Mouse (Mus musculus): ENCODE results near the gene Gab1.
A peak's percentile ranks its signal among the peaks of the same experiment; 100 is the strongest.

Gab1 gene

DNA sequence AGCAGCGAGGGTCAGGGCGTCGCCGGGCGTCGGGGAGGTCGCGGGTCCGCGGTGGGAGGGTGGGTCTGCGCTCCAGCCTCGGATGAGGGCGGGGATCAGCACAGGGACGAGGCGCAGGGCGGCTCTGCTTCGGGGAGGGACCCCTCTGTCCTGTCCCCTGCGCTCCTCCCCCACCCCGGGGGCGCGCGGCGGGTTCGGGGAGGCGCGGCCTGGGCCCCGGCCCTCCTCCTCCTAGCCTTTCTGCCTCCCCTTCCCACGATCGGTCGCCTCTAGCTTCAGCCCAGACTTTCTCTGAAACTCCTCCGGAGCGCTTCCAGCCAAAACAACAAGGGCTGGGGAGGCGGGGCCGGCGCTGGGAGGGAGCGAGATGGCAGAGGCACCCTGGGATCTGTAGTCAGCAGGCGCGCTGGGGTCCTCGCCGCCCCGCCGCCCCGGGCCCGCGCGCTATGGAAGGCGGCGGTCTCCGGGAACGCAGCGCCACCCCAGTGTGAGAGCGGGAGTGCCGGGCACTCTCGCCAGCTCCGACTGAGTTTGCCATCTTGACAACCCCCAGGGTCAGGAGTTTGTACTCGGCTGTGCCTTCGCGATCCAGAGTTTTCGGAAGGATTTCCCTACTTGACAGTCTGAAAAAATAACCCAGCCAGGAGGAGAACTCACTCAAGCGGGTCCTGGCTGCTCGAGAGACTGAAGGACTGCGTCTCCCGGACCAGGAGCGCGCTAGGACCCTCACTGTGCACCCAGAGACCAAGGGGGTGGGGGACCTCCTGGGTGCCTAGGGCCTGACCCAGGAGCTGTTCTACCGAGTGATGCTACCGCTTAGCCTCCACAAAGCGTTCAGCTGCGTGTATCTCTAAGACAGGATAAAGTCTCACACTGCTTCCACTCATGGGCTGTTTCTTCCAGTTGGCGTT, at the start of gene Gab1:
Gene Gab1, minus strand, starts transcription at position 324 of the 911 bp plus-strand sequence.
- DNase-seq = peak; percentile 88

DNA sequence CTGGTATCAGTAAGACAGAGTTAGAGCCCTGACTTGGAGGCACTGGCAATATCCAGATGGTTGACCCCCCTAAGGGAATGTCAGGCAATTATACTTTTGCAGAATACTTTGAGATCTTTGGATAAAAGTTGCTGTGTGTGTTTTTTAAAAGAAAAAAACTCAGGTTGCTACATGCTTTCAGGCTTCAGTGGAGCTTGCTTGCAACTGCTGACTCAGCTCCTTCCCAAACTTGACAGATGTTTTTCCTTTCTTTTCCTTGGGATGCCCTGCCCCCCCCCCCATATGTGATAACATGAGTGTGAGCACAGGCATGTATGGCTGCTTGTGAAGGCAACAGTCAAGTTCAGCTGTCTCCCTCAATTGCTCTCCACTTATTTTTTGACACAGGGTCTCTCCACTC, 48.5 kb upstream of the Gab1 start:
- DNase-seq = no peak

DNA sequence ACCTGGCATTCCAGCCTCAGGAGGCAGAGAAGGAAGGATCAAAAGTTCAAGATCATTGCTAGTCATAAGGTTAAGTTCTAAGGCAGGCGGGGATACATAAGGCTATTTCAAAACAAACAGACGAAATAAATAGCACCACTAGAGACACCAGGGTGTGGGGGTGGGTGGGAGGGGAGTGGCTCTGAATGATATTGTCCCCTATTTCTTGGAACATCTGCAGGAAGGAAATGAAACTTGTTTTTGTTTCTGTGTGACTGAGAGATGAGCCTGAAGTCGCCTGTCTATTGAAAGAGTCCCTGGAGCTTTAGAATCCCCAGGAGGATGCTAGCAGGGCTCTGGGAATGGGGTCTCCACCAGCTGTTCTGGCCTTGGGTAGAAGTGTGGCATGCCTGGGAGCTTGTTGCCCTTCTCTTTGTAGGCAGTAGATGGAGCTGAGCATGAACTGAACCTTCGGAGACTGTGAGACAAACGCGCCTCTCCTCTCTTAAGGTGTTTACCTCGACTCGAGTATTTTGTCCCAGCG, 43.5 kb upstream of the Gab1 start:
- no peak for DNase-seq

DNA sequence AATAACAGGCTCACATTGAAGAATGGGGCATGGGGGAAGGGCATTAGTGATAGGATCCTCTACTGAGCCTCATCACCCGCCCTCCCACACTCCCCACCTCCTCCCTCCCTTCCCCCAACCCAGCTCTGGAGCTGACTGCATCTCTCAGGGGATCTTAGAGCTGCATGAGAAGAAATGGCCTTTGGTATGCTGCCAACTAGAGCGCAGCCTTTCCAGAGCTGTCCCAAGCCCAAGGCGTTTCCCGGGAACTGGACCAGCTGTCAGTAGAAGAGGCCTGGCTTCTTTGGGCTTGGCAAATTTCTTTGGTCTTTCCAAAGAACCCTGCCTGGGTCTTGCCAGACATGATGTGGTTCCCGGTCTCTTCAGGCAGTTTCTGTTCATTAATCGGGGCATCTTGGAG, 42.3 kb upstream of the Gab1 start:
- peak; percentile 55 for DNase-seq

DNA sequence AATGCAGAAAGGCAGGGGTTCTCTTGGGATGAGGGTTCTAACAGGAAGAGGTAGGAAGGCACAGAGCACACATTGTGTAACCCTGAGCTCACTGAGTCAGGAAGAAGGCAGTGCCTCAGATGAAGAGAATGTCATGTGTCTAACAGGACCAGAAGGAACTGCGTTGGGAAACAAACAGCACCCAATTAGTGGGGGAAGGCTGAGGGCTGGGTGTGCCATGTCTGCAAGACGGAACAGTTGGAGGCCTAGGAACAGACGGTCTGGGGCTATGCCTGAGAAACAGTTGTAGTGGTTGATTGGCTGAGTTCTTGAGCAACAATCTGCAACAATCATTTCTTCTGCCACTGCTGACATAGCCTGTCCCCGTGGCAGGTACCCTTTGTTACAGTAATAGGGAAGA, 38.8 kb upstream of the Gab1 start:
- DNase-seq = no peak

DNA sequence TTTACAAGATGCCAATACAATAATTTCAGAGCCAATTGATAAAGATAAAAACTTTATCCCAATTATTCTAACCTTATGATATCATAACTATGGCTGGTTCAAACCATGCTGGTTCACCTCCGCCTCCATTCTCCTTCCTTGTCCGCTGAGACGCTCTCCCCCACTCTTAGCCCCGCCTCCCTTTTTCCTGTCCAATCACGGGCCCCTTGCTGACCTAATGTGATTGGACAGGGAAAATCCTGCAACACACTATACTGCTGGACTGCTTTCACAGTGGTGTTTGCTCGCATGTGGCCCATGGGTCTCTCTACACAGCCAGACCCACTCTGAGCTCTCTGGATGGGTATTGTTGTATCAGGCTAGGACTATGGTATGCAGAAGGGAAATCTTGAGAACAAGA, 38.2 kb upstream of the Gab1 start:
- DNase-seq = no peak

DNA sequence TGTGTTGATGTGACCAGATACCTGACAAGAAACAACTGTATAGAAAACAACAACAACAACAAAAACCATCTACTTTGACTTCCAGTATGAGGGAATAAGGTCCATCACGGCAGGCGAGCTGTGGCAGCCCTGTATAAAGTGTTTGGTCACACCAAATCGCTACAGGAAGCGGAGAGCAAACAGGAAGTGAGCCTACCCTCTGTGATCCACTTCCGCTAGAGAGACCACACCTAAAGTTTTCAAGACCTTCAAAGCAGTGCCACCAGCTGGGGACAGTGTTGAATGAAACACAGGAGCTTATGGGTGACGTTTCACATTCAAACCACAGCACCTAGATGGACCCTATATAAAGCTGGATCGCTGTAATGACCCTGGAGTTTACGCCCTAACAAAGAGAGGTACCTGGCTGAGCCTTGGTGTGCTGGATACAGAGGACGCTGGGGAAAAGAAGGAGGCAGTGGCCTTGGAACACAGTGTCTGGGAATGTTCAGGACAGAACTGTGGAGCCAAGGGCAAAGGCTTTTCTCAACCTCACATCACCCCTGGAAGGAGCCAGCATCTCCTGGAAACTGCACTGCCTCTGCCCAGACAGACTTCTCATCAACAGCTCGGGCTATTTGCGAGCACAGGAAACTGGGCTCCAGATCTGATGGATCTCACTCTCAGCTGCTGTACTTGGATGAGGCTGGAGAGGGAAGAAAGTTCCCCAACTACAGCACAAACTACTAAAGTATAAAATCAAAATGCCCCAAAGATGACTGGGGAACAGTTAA, 36.3 kb upstream of the Gab1 start:
- DNase-seq = no peak

DNA sequence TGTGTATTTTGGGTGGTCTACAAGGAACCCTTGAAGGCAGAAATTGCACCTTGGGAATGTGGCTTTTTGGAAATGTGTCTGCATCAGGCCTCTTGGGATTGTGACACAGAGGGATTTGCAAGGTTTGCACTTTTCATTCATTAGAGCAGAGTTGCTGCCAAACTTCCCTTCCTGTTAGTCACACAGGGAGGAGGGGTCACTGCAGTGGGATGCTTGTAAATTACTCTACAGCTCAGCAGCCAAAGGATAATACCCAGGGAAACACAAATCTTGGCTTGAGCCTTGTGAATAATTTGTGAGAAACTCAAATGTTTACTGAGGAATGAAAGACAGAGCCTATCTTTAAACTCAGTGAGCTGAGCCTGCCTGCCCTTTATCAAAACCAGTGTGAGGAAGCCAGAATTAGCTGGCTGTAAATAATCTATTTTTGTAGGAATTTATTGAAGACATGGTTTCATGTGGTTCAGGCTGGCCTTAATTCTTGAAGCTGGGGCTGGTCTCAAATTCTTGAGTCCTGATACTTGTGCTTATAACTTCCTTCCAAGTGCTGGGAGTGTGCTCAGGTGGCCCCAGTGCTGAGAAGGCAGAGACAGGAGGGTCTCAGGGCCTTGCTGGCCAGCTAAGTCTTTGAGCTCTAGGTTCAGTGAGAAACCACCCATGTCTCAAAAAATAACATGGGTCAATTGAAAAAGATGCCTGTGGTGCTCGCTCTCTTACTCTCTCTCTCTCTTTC, 32.9 kb upstream of the Gab1 start:
- DNase-seq = no peak

DNA sequence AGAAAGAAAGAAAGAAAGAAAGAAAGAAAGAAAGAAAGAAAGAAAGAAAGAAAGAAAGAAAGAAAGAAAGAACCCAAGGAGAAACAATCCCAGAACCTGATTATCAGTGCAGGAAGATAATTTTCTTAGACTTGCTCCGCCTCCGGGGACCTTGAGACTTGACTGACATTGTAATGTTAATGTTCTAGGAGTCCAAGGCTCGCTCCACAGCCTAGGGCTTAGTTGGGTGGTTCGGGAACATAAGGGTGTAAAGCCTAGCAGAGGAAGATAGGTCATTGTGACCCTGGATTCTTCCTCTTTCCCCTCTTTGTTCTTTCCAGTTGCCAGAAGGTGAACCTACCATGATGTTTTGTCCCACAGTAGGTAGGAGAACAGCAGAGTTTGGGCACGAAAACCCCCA, 31.1 kb upstream of the Gab1 start:
- DNase-seq = no peak

DNA sequence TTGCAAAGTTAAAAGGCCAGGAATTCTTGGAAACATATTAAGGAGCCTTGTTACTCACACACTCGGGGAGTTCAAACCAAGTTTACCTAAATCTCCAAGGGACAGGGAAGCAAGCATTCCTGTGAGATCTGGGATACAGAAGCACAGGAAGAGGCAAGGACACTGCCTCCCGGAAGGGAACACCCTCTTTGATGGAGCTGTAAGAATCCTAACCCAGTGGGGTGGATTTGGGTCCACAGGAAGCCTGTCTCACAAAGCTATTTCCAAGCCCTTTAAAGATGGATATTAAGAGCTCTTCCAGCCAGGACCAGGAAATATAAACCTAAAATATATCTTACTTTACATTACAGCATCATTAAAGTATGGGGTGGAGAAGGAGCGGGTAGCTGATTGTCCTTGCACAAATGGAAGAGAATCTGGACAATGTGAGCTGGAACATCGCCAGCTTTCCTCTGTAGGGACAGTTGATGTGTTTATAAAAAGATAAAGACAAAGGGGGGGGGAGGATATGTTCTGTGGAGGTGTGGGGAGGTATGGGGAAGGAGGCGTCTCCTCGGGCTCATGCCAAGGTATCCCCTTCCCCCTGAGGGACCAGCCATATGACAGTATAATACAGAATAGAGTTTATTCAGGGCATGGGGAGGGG, 28.1 kb upstream of the Gab1 start:
- no peak for DNase-seq

DNA sequence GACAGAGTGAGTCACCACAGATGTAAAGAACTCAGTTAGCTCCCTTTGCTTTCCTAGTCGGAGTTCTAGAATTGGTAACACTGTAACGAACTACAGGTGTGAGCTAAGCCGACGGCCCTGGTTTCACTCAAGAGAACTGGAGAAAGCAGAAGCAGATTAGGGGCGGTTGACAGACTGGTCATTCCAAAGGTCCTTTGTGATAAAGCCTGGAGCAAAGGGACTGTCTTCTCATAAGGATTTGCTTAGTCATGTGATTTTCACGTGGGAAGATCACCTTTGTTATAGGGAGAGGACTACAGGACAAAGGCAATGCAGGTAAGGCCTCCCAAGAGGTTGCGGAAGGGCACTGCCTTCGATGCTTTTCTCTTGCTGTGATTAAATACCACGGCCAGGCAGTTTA, 22.0 kb upstream of the Gab1 start:
- no peak for DNase-seq

DNA sequence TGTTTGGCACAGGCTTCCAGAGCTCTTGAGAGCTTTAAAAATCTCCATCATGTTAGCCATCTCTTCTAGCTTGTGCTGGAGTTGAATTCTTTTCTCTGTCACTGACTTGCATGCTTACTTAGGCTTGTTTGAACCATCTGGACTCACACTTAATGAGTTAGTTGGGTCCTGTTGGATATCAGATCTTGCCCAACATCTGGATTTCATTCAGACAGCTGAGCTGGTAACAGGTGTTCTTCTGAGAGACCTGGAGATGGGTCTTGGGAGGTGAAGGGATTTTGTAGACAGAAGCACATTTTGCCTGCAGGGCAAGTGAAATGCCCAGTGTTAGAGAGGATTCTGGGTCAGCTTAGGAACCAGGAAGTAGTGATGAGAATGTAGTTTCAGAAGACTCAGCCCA, 19.0 kb upstream of the Gab1 start:
- no peak for DNase-seq

DNA sequence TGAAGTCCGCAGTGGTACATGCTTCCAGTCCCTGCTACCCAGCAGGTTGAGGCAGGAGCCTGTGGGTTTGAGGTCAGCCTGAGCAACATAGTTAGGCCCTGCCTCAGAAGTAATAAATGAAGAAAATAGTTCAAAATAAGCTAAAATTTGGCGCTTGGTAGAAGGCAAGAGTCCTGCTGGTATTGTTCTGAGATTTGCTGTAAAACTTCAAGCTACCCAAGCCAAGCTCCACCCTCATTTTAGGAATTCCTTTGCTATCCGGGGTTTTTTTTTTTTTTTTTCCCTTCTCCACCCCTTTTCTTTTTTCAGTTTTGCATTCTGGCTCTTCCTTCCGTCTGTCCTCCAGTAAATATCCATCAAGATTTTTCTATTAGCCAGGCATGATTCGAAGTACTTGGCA, 15.7 kb upstream of the Gab1 start:
- DNase-seq = no peak

DNA sequence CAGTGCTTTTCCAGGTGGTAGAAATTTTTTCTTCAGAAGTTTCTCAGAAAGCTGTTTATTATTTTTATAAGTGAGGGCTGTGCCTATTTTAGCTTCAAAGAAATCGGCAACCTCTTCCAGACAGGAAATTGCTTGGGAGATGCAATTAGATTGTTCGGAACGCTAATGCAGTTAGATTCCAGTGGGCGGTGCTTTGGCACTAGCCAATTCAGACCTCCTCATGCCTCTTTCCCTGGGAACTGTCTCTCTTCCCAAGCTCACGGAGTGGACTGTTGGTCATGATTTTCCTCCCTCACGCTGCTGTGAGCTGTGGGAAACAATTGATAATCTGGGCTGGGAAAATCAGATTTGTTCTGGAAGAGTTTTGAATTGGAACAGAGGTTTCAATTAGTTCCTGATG, 15.1 kb upstream of the Gab1 start:
- no peak for DNase-seq

DNA sequence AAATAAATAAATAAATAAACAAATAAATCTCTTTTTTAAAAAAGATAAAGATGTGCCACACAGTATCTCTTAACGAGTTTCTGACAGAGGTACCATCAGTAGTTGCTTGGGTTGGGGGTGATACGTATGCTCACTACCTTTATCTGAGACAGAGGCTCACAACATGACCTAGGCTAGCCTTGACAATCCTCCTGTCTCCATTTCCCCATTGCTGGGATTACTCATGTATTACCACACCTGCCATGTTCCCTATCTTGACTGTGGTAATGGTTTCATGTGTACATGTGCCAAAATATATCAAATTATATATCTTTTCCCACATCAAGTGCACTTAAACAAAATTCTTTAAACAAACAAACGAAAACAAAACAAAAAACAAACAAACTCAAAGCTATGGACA, 14.2 kb upstream of the Gab1 start:
- no peak for DNase-seq

DNA sequence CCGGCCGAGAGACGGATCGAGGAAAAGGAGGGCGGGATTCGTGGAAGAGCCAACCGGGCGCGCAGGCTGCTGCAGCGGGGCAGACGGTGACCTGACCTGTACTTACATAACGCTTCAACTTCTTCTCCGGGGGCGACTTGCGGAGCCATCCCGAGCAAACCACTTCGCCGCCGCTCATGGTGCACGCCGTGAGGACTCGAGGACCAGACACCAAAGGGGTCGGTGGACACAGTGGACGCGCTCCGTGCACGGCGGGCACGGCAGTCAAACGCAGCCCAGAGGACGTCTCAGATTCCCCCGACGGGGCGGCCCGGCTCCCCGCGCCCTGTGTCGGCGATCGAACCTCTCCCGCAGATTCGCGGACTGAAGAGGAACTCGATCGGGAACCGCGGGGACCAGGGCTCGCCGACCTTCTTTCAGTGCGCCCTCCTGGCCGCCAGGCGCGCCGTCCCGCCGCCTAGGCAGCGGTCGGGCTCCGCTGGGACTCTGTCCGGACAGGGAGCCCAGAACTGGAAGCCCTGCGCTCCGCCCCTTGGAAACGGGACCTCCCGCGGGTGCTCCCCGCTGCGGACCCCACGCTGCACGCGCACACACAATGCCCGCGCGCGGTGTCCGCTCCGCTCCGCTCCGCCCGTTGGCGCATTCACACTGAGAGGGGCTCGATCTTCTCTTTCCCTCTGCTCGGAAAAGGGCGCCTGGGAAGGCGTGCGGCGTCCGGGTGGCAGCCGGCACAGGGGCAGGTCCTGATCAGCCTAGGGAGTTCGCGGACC, 708 bp downstream of the Gab1 start:
- peak; percentile 52 for DNase-seq

DNA sequence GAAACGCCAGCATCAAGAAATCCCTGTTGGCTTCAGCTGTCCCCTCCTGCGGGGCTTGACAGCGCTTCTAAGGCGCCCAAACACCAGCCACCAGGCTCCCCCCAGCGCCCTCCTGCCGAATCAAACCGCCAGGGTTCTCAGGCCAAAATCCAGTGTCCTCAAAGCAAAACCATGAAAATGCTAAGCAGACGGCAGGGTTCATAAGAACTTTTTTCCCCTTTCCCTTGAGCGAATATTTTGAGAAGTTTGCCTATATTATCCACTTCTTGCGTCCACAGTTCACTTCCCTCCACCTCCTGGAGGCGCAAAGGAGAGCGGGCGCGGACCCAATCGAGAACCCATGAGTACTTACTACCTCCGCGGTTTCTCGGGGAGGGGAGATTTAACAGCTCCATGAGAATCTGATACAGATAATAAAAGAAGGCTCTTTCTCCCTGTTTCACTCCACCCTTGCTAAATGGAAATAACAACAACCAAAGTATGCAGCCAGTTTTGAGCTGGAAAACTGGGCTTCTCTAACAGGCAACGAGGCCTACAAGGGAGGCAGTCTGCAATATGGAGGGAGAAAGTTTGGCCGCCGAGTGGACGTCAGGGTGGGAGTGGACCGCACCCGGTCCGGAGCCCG, 1.4 kb downstream of the Gab1 start:
- DNase-seq = peak; percentile 58

DNA sequence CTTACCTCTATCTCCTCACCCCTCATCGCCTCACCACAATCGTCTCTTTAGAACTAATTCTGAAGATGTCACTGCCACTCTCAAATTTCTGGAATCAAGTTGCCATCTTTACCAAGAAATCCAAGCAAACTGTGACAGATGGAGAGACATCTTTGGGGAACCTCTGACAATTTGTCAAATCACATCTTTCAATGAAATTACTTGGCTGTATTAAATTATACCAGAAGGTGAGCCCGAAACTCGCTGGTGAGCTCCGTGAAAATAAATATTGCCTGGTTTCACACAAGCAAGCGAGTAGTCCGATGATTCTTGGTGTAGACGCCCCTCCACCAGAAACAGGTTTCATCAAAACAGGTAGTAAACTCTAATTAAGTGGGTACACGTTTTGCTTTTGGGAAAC, 2.2 kb downstream of the Gab1 start:
- DNase-seq = no peak

DNA sequence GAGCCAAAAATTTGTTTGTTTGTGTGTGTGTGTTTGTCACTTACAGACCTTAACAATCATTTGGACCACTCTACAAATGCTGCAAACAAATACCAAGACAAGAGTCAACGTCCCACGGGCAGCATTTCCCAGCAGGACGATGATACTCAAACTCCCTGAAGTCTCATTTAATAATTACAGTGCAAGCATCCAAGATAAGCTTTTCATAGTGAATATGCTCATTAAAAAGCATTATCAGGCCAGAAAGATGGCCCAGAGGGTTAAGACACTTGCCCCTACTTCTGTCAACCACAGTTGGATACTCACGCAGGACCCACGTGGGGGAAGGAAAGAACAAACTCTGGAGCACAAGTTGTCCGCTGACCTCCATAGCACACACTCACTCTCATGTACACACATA, 4.8 kb downstream of the Gab1 start:
- DNase-seq = no peak

DNA sequence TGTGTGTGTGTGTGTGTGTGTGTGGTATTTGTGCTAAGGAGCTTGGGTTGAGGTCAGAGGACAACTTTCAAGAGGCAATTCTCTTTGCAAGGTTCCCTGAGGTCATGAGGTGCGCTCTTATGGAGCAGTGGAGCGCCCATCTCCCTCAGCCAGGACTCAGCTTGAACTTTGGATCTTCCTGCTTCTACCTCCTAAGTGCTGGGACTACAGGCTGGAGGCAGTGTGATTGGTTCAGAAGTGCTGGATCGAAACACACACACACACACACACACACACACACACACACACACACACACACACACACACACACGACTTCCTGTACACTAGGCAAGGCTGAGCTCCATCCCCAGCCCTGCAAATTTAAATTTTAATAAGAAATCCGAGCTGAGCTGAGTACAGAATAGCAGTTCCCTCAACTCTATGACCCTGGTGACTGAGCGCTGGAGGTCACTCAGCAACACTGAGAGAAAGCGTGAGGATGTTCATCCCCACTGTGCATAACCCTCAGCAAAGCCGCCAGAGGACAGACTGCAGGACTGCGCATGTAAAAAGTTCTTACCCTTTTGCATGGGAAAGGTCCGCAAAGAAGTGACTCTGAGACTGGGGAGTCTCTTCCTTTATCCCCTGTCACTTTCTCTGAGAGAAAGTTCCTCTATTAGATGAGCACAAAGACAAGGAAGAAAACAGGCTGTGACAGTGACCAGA, 6.4 kb downstream of the Gab1 start:
- DNase-seq = no peak

DNA sequence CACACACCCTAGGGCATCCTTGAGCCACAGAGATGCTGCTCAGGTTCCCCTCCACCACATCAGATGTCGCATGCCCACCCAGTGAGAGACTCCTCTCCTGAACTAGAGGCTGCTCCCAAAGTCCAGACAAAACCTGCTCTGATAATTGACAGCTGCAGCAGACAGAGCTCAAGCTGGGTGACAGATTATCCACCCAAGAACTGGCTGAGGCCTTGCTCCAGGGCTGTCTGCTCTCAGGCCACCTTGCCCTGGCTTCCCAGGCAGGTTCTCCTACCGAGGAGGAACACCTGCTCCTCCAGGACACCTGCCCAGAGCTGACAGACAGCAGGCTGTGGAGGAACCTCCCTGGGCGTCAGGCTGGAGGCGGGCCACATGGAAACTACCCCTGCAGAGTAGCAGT, 7.6 kb downstream of the Gab1 start:
- DNase-seq = no peak

Measured in right cerebral cortex, postnatal 4 days (tissue).